In genomic region chr2:26388682-26389153, GRCm38 (mm10) we compare ENCODE assay signal across 8 mouse cellular contexts. TPM values are rescaled to one million over a fixed set of nuclear protein-coding genes. Genes with fewer than 3 reads are reported as not detected.
A peak's percentile ranks its signal among the peaks of the same experiment; 100 is the strongest.
DNase-seq lines count a peak whose midpoint lies in the region; ATAC-seq and TF ChIP-seq lines count a peak whose summit lies in the region.

No protein-coding gene starts in this region.

- peaks cover 8% of the 10 kb centered on the region for H3K4me1 ChIP-seq in liver, adult 2 months (ENCODE audit: control insufficient read depth, insufficient read depth, low read length)
- peaks cover 25% of the 10 kb centered on the region for H3K4me1 ChIP-seq in forebrain, embryonic 13.5 days
- H3K4me1 ChIP-seq in liver, embryonic 12.5 days, result peaks cover 29% of the 10 kb centered on the region
- peaks cover 7% of the 10 kb centered on the region for H3K4me1 ChIP-seq in small intestine, adult 2 months (ENCODE audit: control insufficient read depth, insufficient read depth, insufficient read length, low read length)

- no peaks in the 10 kb centered on the region for H3K27me3 ChIP-seq in liver, adult 2 months (ENCODE audit: control insufficient read depth, insufficient read depth, low read length)
- no peaks in the 10 kb centered on the region for H3K27me3 ChIP-seq in forebrain, embryonic 13.5 days
- no peaks in the 10 kb centered on the region for H3K27me3 ChIP-seq in liver, embryonic 12.5 days (replicated peaks)
- H3K27me3 ChIP-seq in small intestine, adult 2 months (ENCODE audit: control insufficient read depth, insufficient read depth, low read length), result no peaks in the 10 kb centered on the region

- peaks cover 22% of the 10 kb centered on the region for H3K36me3 ChIP-seq in liver, adult 2 months (ENCODE audit: control insufficient read depth, insufficient read depth, low read length)
- peaks cover 75% of the 10 kb centered on the region for H3K36me3 ChIP-seq in forebrain, embryonic 13.5 days (ENCODE audit: poor library complexity, severe bottlenecking)
- peaks cover 75% of the 10 kb centered on the region for H3K36me3 ChIP-seq in liver, embryonic 12.5 days
- H3K36me3 ChIP-seq in small intestine, adult 2 months (ENCODE audit: control insufficient read depth, insufficient read depth, low read length), result peaks cover 62% of the 10 kb centered on the region

- 1% methylated on average over 42 of the region's 45 CpGs for WGBS in liver, adult 2 months
- WGBS in forebrain, embryonic 13.5 days, result under 1% methylated on average over 37 of the region's 45 CpGs
- under 1% methylated on average over 44 of the region's 45 CpGs for WGBS in liver, embryonic 12.5 days (ENCODE audit: insufficient replicate concordance)
- WGBS in small intestine, adult 2 months, result under 1% methylated on average over 35 of the region's 45 CpGs

- peak overlapping the region; percentile 99 for H3K4me2 ChIP-seq in forebrain, embryonic 13.5 days
- H3K4me2 ChIP-seq in liver, embryonic 12.5 days, result peak overlapping the region; percentile 86

- peak overlapping the region; percentile 73 for H3K4me3 ChIP-seq in liver, adult 2 months (ENCODE audit: insufficient read depth, low read depth, low read length)
- peak overlapping the region; percentile 95 for H3K4me3 ChIP-seq in forebrain, embryonic 13.5 days
- H3K4me3 ChIP-seq in liver, embryonic 12.5 days, result peak overlapping the region; percentile 92
- H3K4me3 ChIP-seq in small intestine, adult 2 months (ENCODE audit: low read depth, low read length), result peak overlapping the region; percentile 91

- H3K27ac ChIP-seq in liver, adult 2 months (replicated peaks; ENCODE audit: insufficient read depth, low read depth, low read length), result no peak overlapping the region
- H3K27ac ChIP-seq in forebrain, embryonic 13.5 days, result peak overlapping the region; percentile 59
- H3K27ac ChIP-seq in liver, embryonic 12.5 days, result peak overlapping the region; percentile 83
- H3K27ac ChIP-seq in small intestine, adult 2 months (ENCODE audit: insufficient read depth, low read depth, low read length), result no peak overlapping the region

- H3K9me3 ChIP-seq in forebrain, embryonic 13.5 days (replicated peaks), result no peaks in the 10 kb centered on the region
- H3K9me3 ChIP-seq in liver, embryonic 12.5 days (replicated peaks), result no peaks in the 10 kb centered on the region

- TF ChIP-seq CTCF in liver, adult 2 months (IDR thresholded peaks at IDR 0.05; ENCODE audit: low read depth, low read length), result no peak
- TF ChIP-seq CTCF in small intestine, adult 2 months (IDR thresholded peaks at IDR 0.05; ENCODE audit: extremely low read depth, insufficient read length, insufficient replicate concordance, low read depth, low read length), result no peak

- peaks cover 13% of the 10 kb centered on the region; the same call in 1 of the 2 replicates for H3K79me2 ChIP-seq in liver, adult 2 months (ENCODE audit: control insufficient read depth, insufficient read depth, low read length)

- DNase-seq in adrenal gland, adult 2 months, result peak; percentile 16
- no peak for DNase-seq in adrenal gland, postnatal 4 days (ENCODE audit: low spot score in 2 of 2)
- no peak for DNase-seq in liver, adult 2 months (ENCODE audit: extremely low read depth, low read depth, low spot score)
- DNase-seq in liver, result no peak
- DNase-seq in layer of hippocampus, postnatal 14 days (ENCODE audit: low spot score in 2 of 2), result no peak

- ATAC-seq in forebrain, embryonic 13.5 days, result peak; percentile 60
- peak; percentile 70 for ATAC-seq in liver, embryonic 12.5 days

- H3K9ac ChIP-seq in liver, adult 2 months (ENCODE audit: low read depth, low read length), result peak overlapping the region; percentile 92
- peak overlapping the region; percentile 96 for H3K9ac ChIP-seq in forebrain, embryonic 13.5 days
- peak overlapping the region; percentile 86 for H3K9ac ChIP-seq in liver, embryonic 12.5 days

- no peak for TF ChIP-seq POLR2A in liver, adult 2 months (IDR thresholded peaks at IDR 0.05; ENCODE audit: extremely low read depth, insufficient read depth, low read length)
- TF ChIP-seq POLR2A in small intestine, adult 2 months (IDR thresholded peaks at IDR 0.05; ENCODE audit: low read depth, low read length), result no peak

RNA-seq across cellular contexts. Expression of gene Entr1, which starts 0.4 kb away (rescaled TPM):
- 100 to 1,000 TPM in 1 of 2 experiments, 10 to 100 TPM in 1; 95.6 to 121 TPM for total RNA-seq in adrenal gland, adult 2 months (2021)
- 93.3 TPM in 2 replicates for polyA plus RNA-seq in adrenal gland, adult 2 months (2012; rRNA removed)
- total RNA-seq in adrenal gland, postnatal 4 days (2021), result 10 to 100 TPM; 88.3 to 93.8 TPM
- 31.5 and 32.8 TPM in 2 replicates for total RNA-seq in liver, adult 2 months (2014; rRNA removed)
- polyA plus RNA-seq in liver, adult 2 months (2012; rRNA removed), result 41.0 and 45.0 TPM in 2 replicates
- polyA plus RNA-seq in forebrain, embryonic 13.5 days (2015; fragmentation: Nextera tagmentation; extraction: Ambion mirVana), result 156 and 164 TPM in 2 replicates
- polyA plus RNA-seq in liver, embryonic 12.5 days (2016; fragmentation: Nextera tagmentation; extraction: Ambion mirVana), result 74.9 and 76.2 TPM in 2 replicates
- polyA plus RNA-seq in small intestine, adult 2 months (2012; rRNA removed), result 31.3 and 60.0 TPM in 2 replicates
- 100 to 1,000 TPM; 154 to 168 TPM for total RNA-seq in layer of hippocampus, postnatal 14 days (2021)

RNA-seq across cellular contexts. Expression of gene Pmpca, which starts 0.4 kb away (rescaled TPM):
- total RNA-seq in adrenal gland, adult 2 months (2021), result 100 to 1,000 TPM; 144 to 148 TPM
- 50.1 and 79.3 TPM in 2 replicates for polyA plus RNA-seq in adrenal gland, adult 2 months (2012; rRNA removed)
- 100 to 1,000 TPM; 145 TPM for total RNA-seq in adrenal gland, postnatal 4 days (2021)
- 38.2 and 40.8 TPM in 2 replicates for total RNA-seq in liver, adult 2 months (2014; rRNA removed)
- 35.7 and 52.0 TPM in 2 replicates for polyA plus RNA-seq in liver, adult 2 months (2012; rRNA removed)
- 103 and 111 TPM in 2 replicates for polyA plus RNA-seq in forebrain, embryonic 13.5 days (2015; fragmentation: Nextera tagmentation; extraction: Ambion mirVana)
- 108 and 110 TPM in 2 replicates for polyA plus RNA-seq in liver, embryonic 12.5 days (2016; fragmentation: Nextera tagmentation; extraction: Ambion mirVana)
- 12.0 and 17.7 TPM in 2 replicates for polyA plus RNA-seq in small intestine, adult 2 months (2012; rRNA removed)
- total RNA-seq in layer of hippocampus, postnatal 14 days (2021), result 100 to 1,000 TPM; 108 to 113 TPM

RNA-seq across cellular contexts. Expression of gene Snapc4, which starts 8.3 kb away (rescaled TPM):
- 10 to 100 TPM; 19.1 to 23.3 TPM for total RNA-seq in adrenal gland, adult 2 months (2021)
- 42.8 and 55.3 TPM in 2 replicates for polyA plus RNA-seq in adrenal gland, adult 2 months (2012; rRNA removed)
- total RNA-seq in adrenal gland, postnatal 4 days (2021), result 10 to 100 TPM; 57.3 to 58.7 TPM
- total RNA-seq in liver, adult 2 months (2014; rRNA removed), result 6.4 and 7.5 TPM in 2 replicates
- polyA plus RNA-seq in liver, adult 2 months (2012; rRNA removed), result 9.1 and 14.3 TPM in 2 replicates
- 25.1 and 30.9 TPM in 2 replicates for polyA plus RNA-seq in forebrain, embryonic 13.5 days (2015; fragmentation: Nextera tagmentation; extraction: Ambion mirVana)
- 20.6 and 24.7 TPM in 2 replicates for polyA plus RNA-seq in liver, embryonic 12.5 days (2016; fragmentation: Nextera tagmentation; extraction: Ambion mirVana)
- 14.0 and 20.4 TPM in 2 replicates for polyA plus RNA-seq in small intestine, adult 2 months (2012; rRNA removed)
- 10 to 100 TPM; 58.4 to 84.5 TPM for total RNA-seq in layer of hippocampus, postnatal 14 days (2021)

RNA-seq across cellular contexts. Expression of gene Inpp5e, which starts 20.3 kb away (rescaled TPM):
- 10 to 100 TPM; 17.2 to 18.0 TPM for total RNA-seq in adrenal gland, adult 2 months (2021)
- 35.2 and 36.2 TPM in 2 replicates for polyA plus RNA-seq in adrenal gland, adult 2 months (2012; rRNA removed)
- total RNA-seq in adrenal gland, postnatal 4 days (2021), result 10 to 100 TPM; 32.3 to 35.8 TPM
- total RNA-seq in liver, adult 2 months (2014; rRNA removed), result 2.4 and 4.4 TPM in 2 replicates
- 7.1 and 8.7 TPM in 2 replicates for polyA plus RNA-seq in liver, adult 2 months (2012; rRNA removed)
- polyA plus RNA-seq in forebrain, embryonic 13.5 days (2015; fragmentation: Nextera tagmentation; extraction: Ambion mirVana), result 18.9 and 19.8 TPM in 2 replicates
- polyA plus RNA-seq in liver, embryonic 12.5 days (2016; fragmentation: Nextera tagmentation; extraction: Ambion mirVana), result 10.1 and 12.3 TPM in 2 replicates
- polyA plus RNA-seq in small intestine, adult 2 months (2012; rRNA removed), result 9.0 and 17.4 TPM in 2 replicates
- total RNA-seq in layer of hippocampus, postnatal 14 days (2021), result 10 to 100 TPM; 22.0 to 22.6 TPM

RNA-seq across cellular contexts. Expression of gene Card9, which starts 28.0 kb away (rescaled TPM):
- total RNA-seq in adrenal gland, adult 2 months (2021), result 1 to 10 TPM; 1.3 to 1.7 TPM
- polyA plus RNA-seq in adrenal gland, adult 2 months (2012; rRNA removed), result 4.9 and 5.0 TPM in 2 replicates
- total RNA-seq in adrenal gland, postnatal 4 days (2021), result 1 to 10 TPM; 1.1 to 1.2 TPM
- total RNA-seq in liver, adult 2 months (2014; rRNA removed), result 0.81 and 0.92 TPM in 2 replicates
- polyA plus RNA-seq in liver, adult 2 months (2012; rRNA removed), result 0.40 and 0.84 TPM in 2 replicates
- 0.72 and 2.0 TPM in 2 replicates for polyA plus RNA-seq in forebrain, embryonic 13.5 days (2015; fragmentation: Nextera tagmentation; extraction: Ambion mirVana)
- polyA plus RNA-seq in liver, embryonic 12.5 days (2016; fragmentation: Nextera tagmentation; extraction: Ambion mirVana), result 1.2 and 1.3 TPM in 2 replicates
- 3.3 and 4.5 TPM in 2 replicates for polyA plus RNA-seq in small intestine, adult 2 months (2012; rRNA removed)
- 1 to 10 TPM; 2.5 to 2.6 TPM for total RNA-seq in layer of hippocampus, postnatal 14 days (2021)

Comparison
In these comparisons a context has a peak if more than half of its experiments do, and no peak if none do; other contexts are left out.
1. H3K27ac ChIP-seq: peak in forebrain, embryonic 13.5 days (single experiment) and liver, embryonic 12.5 days (single experiment); none in liver, adult 2 months (single experiment) and small intestine, adult 2 months (single experiment).
2. Peak in every context shown above with its lines, with median percentiles within 50 percentile points of each other: H3K4me3 ChIP-seq and H3K9ac ChIP-seq.